In genomic region chr19:5794771-5795576, GRCm38 (mm10) we compare ENCODE assay signal across 8 mouse cellular contexts. TPM values are rescaled to one million over a fixed set of nuclear protein-coding genes. Genes with fewer than 3 reads are reported as not detected.
DNase-seq lines count a peak whose midpoint lies in the region; ATAC-seq and TF ChIP-seq lines count a peak whose summit lies in the region.

No protein-coding gene starts in this region.

- H3K4me2 ChIP-seq in embryonic facial prominence, embryonic 14.5 days (ENCODE audit: low read depth, low read length) = peak overlapping the region; percentile 84; the same call in 1 of the 2 replicates
- H3K4me2 ChIP-seq in hindbrain, embryonic 14.5 days (replicated peaks) = peak overlapping the region; percentile 66
- H3K4me2 ChIP-seq in liver, embryonic 14.5 days (ENCODE audit: low read depth) = peak overlapping the region; percentile 95

- no peaks in the 10 kb centered on the region for H3K27me3 ChIP-seq in MEL (ENCODE audit: control insufficient read depth in 1 of 2, insufficient read depth in 2 of 2, low read length in 2 of 2)
- no peaks in the 10 kb centered on the region for H3K27me3 ChIP-seq in embryonic facial prominence, embryonic 14.5 days (replicated peaks; ENCODE audit: control insufficient read depth, insufficient read depth, low read length)
- H3K27me3 ChIP-seq in hindbrain, embryonic 14.5 days (ENCODE audit: control insufficient read depth, insufficient read depth, low read length) = no peaks in the 10 kb centered on the region
- H3K27me3 ChIP-seq in liver, embryonic 14.5 days (ENCODE audit: control insufficient read depth, insufficient read depth, low read length) = no peaks in the 10 kb centered on the region

- H3K27ac ChIP-seq in MEL (ENCODE audit: control insufficient read depth, low read depth, low read length) = peak overlapping the region; percentile 7; the same call in 1 of the 2 replicates
- no peak overlapping the region; the same call in 1 of the 2 replicates for H3K27ac ChIP-seq in embryonic facial prominence, embryonic 14.5 days (replicated peaks; ENCODE audit: low read depth, low read length)
- H3K27ac ChIP-seq in hindbrain, embryonic 14.5 days = 0 out of 2 replicates have a peak overlapping the region, but pooled peaks have one; percentile 18
- peak overlapping the region; percentile 74 for H3K27ac ChIP-seq in liver, embryonic 14.5 days

- H3K36me3 ChIP-seq in MEL (ENCODE audit: control insufficient read depth in 1 of 2, insufficient read depth in 2 of 2, low read length in 2 of 2) = peaks cover 15 to 33% of the 10 kb centered on the region in 2 experiments
- peaks cover 49% of the 10 kb centered on the region for H3K36me3 ChIP-seq in embryonic facial prominence, embryonic 14.5 days (ENCODE audit: control insufficient read depth, insufficient read depth, low read length)
- H3K36me3 ChIP-seq in hindbrain, embryonic 14.5 days (replicated peaks; ENCODE audit: control insufficient read depth, insufficient read depth) = peaks cover 43% of the 10 kb centered on the region
- H3K36me3 ChIP-seq in liver, embryonic 14.5 days (replicated peaks; ENCODE audit: control insufficient read depth, insufficient read depth, low read depth) = peaks cover 46% of the 10 kb centered on the region

- no peak for TF ChIP-seq EP300 in MEL (IDR thresholded peaks at IDR 0.05; ENCODE audit: low read depth in 1 of 2, low read length in 2 of 2)
- TF ChIP-seq EP300 in liver, embryonic 14.5 days (IDR thresholded peaks at IDR 0.05; ENCODE audit: low read depth) = 0 out of 2 replicates have a peak, but pooled peaks have one; percentile 19

- TF ChIP-seq RAD21 in MEL (IDR thresholded peaks at IDR 0.05; ENCODE audit: low read depth, low read length) = no peak

- no peaks in the 10 kb centered on the region for H3K9me3 ChIP-seq in MEL (replicated peaks; ENCODE audit: insufficient read depth, low read length)
- H3K9me3 ChIP-seq in embryonic facial prominence, embryonic 14.5 days (ENCODE audit: control insufficient read depth, low read length) = no peaks in the 10 kb centered on the region
- no peaks in the 10 kb centered on the region for H3K9me3 ChIP-seq in hindbrain, embryonic 14.5 days (ENCODE audit: control insufficient read depth, low read length)
- H3K9me3 ChIP-seq in liver, embryonic 14.5 days (ENCODE audit: control insufficient read depth, low read length) = no peaks in the 10 kb centered on the region

- H3K9ac ChIP-seq in MEL (ENCODE audit: control insufficient read depth, low read depth, low read length, poor library complexity, severe bottlenecking) = 0 out of 2 replicates have a peak overlapping the region, but pooled peaks have one; percentile 12
- no peak overlapping the region; the same call in 1 of the 2 replicates for H3K9ac ChIP-seq in embryonic facial prominence, embryonic 14.5 days (ENCODE audit: low read depth, low read length)
- H3K9ac ChIP-seq in hindbrain, embryonic 14.5 days = peak overlapping the region; percentile 98; the same call in 1 of the 2 replicates
- H3K9ac ChIP-seq in liver, embryonic 14.5 days (replicated peaks) = no peak overlapping the region; the same call in none of the 2 replicates

- 37% methylated on average over 5 of the region's 5 CpGs for WGBS in embryonic facial prominence, embryonic 14.5 days
- WGBS in hindbrain, embryonic 14.5 days = 30% methylated on average over 5 of the region's 5 CpGs
- 38% methylated on average over 5 of the region's 5 CpGs for WGBS in liver, embryonic 14.5 days (ENCODE audit: insufficient replicate concordance)

- no peak overlapping the region for H3K4me3 ChIP-seq in MEL (ENCODE audit: control insufficient read depth in 1 of 2, insufficient read depth in 1 of 2, low read depth in 2 of 2, low read length in 2 of 2)
- H3K4me3 ChIP-seq in embryonic facial prominence, embryonic 14.5 days (ENCODE audit: low read depth, low read length) = no peak overlapping the region
- H3K4me3 ChIP-seq in hindbrain, embryonic 14.5 days (replicated peaks; ENCODE audit: low read length) = peak overlapping the region; percentile 95
- no peak overlapping the region; a peak in 1 of 4 replicates for H3K4me3 ChIP-seq in liver, embryonic 14.5 days (ENCODE audit: insufficient read depth in 1 of 2, low read depth in 2 of 2, low read length in 2 of 2)

- no peak for ATAC-seq in CD4-positive, CD25-positive, alpha-beta regulatory T cell, adult 4 months
- ATAC-seq in embryonic facial prominence, embryonic 14.5 days (ENCODE audit: low read depth) = peak; percentile 31
- ATAC-seq in hindbrain, embryonic 14.5 days (ENCODE audit: low FRiP score) = no peak
- ATAC-seq in liver, embryonic 14.5 days (ENCODE audit: insufficient read depth) = peak; percentile 9
- peak; percentile 1; the same call in 1 of the 2 replicates for ATAC-seq in neutrophil, adult 5-6 weeks (ENCODE audit: extremely low read depth, insufficient number of reproducible peaks, low FRiP score, poor library complexity, severe bottlenecking)

- peaks cover 0 to 20% of the 10 kb centered on the region in 2 experiments; a peak in 1 of 4 replicates for H3K4me1 ChIP-seq in MEL (ENCODE audit: control insufficient read depth in 1 of 2, insufficient read depth in 2 of 2, low read length in 2 of 2)
- peaks cover 6% of the 10 kb centered on the region for H3K4me1 ChIP-seq in embryonic facial prominence, embryonic 14.5 days (ENCODE audit: control insufficient read depth, insufficient read depth, low read length)
- H3K4me1 ChIP-seq in hindbrain, embryonic 14.5 days (replicated peaks; ENCODE audit: control insufficient read depth, insufficient read depth, low read length) = peaks cover 26% of the 10 kb centered on the region
- H3K4me1 ChIP-seq in liver, embryonic 14.5 days (replicated peaks; ENCODE audit: control insufficient read depth in 2 of 2, insufficient read depth in 2 of 2, low read length in 1 of 2) = peaks cover 22 to 38% of the 10 kb centered on the region in 2 experiments

- peak; percentile 49 for DNase-seq in CD4-positive, CD25-positive, alpha-beta regulatory T cell, adult 2 months (ENCODE audit: low read depth, low spot score)
- peak; percentile 69 for DNase-seq in MEL (ENCODE audit: low read depth, low spot score)
- DNase-seq in embryonic facial prominence, embryonic 14.5 days (ENCODE audit: low spot score) = no peak
- peak; percentile 51 for DNase-seq in hindbrain, embryonic 14.5 days (ENCODE audit: low spot score)
- peak in 1 of 3 experiments; percentile 67 for DNase-seq in liver, embryonic 14.5 days (ENCODE audit: low read depth in 3 of 3, low spot score in 3 of 3)
- no peak for DNase-seq in spleen, postnatal 14 days (ENCODE audit: low spot score in 2 of 2)

- TF ChIP-seq CTCF in MEL (IDR thresholded peaks at IDR 0.05 in 2 of 3, conservative IDR thresholded peaks at IDR 0.05 in 1 of 3; ENCODE audit: control insufficient read depth in 1 of 3, insufficient read depth in 1 of 3, low read depth in 2 of 3, low read length in 3 of 3, poor library complexity in 1 of 3, severe bottlenecking in 1 of 3) = no peak
- no peak for TF ChIP-seq CTCF in liver, embryonic 14.5 days (IDR thresholded peaks at IDR 0.05; ENCODE audit: low read depth)

- peak in 1 of 2 experiments; percentile 73; a peak in 3 of 4 replicates for TF ChIP-seq POLR2A in MEL (IDR thresholded peaks at IDR 0.05; ENCODE audit: control insufficient read depth in 1 of 2, insufficient read depth in 1 of 2, low read depth in 1 of 2, low read length in 2 of 2, poor library complexity in 1 of 2)

- H3K79me2 ChIP-seq in MEL (ENCODE audit: control insufficient read depth, insufficient read depth, low read length, poor library complexity) = peaks cover 21% of the 10 kb centered on the region

TF ChIP-seq in MEL, 35 proteins besides CTCF, POLR2A, EP300 and RAD21 (continues in another document):
- TF ChIP-seq HCFC1 (IDR thresholded peaks at IDR 0.05; ENCODE audit: low read depth, low read length) = no peak
- TF ChIP-seq TAL1 (IDR thresholded peaks at IDR 0.05; ENCODE audit: low read length) = no peak
- TF ChIP-seq MXI1 (IDR thresholded peaks at IDR 0.05; ENCODE audit: low read depth, low read length) = 0 out of 2 replicates have a peak, but pooled peaks have one; percentile 14
- no peak for TF ChIP-seq ZC3H11A (IDR thresholded peaks at IDR 0.05; ENCODE audit: low read depth, low read length)
- TF ChIP-seq MAZ (IDR thresholded peaks at IDR 0.05; ENCODE audit: low read depth, low read length) = no peak
- TF ChIP-seq CHD2 (IDR thresholded peaks at IDR 0.05; ENCODE audit: low read length) = no peak; the same call in 1 of the 2 replicates
- no peak for TF ChIP-seq MAX (IDR thresholded peaks at IDR 0.05; ENCODE audit: low read length)
- no peak for TF ChIP-seq MAFK (IDR thresholded peaks at IDR 0.05; ENCODE audit: borderline replicate concordance, low read depth, low read length)
- TF ChIP-seq ZMIZ1 (IDR thresholded peaks at IDR 0.05; ENCODE audit: low read depth, low read length) = no peak
- TF ChIP-seq RCOR1 (IDR thresholded peaks at IDR 0.05; ENCODE audit: low read depth, low read length) = no peak
- no peak for TF ChIP-seq UBTF (IDR thresholded peaks at IDR 0.05; ENCODE audit: borderline replicate concordance, insufficient read depth, low read depth, low read length)
- TF ChIP-seq NELFE (IDR thresholded peaks at IDR 0.05; ENCODE audit: low read depth, low read length) = no peak

RNA-seq across cellular contexts. Expression of gene Scyl1, which starts 23.8 kb away (rescaled TPM):
- 10 to 100 TPM; 15.1 to 19.4 TPM for polyA plus RNA-seq in CD4-positive, CD25-positive, alpha-beta regulatory T cell, adult 4 months (2017; shearing (Covaris generic))
- 35.5 and 36.0 TPM in 2 replicates for total RNA-seq in MEL (2012; rRNA removed)
- 10 to 100 TPM in 1 of 2 experiments, not detected in 1; 64.1 TPM for polyA plus RNA-seq in MEL (2012; ENCODE audit: insufficient read depth in 1 of 2, insufficient read length in 2 of 2, low read depth in 1 of 2, low replicate concordance in 2 of 2, missing spikeins in 1 of 2)
- polyA plus RNA-seq in embryonic facial prominence, embryonic 14.5 days (2014; fragmentation: Nextera tagmentation; extraction: Ambion mirVana) = 78.3 and 79.8 TPM in 2 replicates
- polyA plus RNA-seq in hindbrain, embryonic 14.5 days (2014; fragmentation: Nextera tagmentation; extraction: Ambion mirVana) = 73.5 and 76.7 TPM in 2 replicates
- polyA plus RNA-seq in liver, embryonic 14.5 days (2012; rRNA removed) = 21.1 and 27.1 TPM in 2 replicates
- polyA plus RNA-seq in liver, embryonic 14.5 days (2014; fragmentation: Nextera tagmentation; extraction: Ambion mirVana) = 15.8 and 18.6 TPM in 2 replicates
- total RNA-seq in neutrophil, adult 5-6 weeks (2017) = 35.9 and 44.0 TPM in 2 replicates

RNA-seq across cellular contexts. Expression of gene Ltbp3, which starts 54.3 kb away (rescaled TPM):
- not detected for polyA plus RNA-seq in CD4-positive, CD25-positive, alpha-beta regulatory T cell, adult 4 months (2017; shearing (Covaris generic))
- total RNA-seq in MEL (2012; rRNA removed) = 0.39 TPM in 1 of 2 replicates, not detected in the other
- polyA plus RNA-seq in MEL (2012; ENCODE audit: insufficient read depth in 1 of 2, insufficient read length in 2 of 2, low read depth in 1 of 2, low replicate concordance in 2 of 2, missing spikeins in 1 of 2) = not detected
- 59.2 and 68.0 TPM in 2 replicates for polyA plus RNA-seq in embryonic facial prominence, embryonic 14.5 days (2014; fragmentation: Nextera tagmentation; extraction: Ambion mirVana)
- 13.8 and 15.8 TPM in 2 replicates for polyA plus RNA-seq in hindbrain, embryonic 14.5 days (2014; fragmentation: Nextera tagmentation; extraction: Ambion mirVana)
- 1.9 and 2.1 TPM in 2 replicates for polyA plus RNA-seq in liver, embryonic 14.5 days (2012; rRNA removed)
- 0.85 and 1.6 TPM in 2 replicates for polyA plus RNA-seq in liver, embryonic 14.5 days (2014; fragmentation: Nextera tagmentation; extraction: Ambion mirVana)
- total RNA-seq in neutrophil, adult 5-6 weeks (2017) = 0.35 TPM in 1 of 2 replicates, not detected in the other

Comparison
In these comparisons a context has a peak if more than half of its experiments do, and no peak if none do; other contexts are left out.
1. DNase-seq: peak in CD4-positive, CD25-positive, alpha-beta regulatory T cell, adult 2 months (single experiment), MEL (single experiment) and hindbrain, embryonic 14.5 days (single experiment); none in embryonic facial prominence, embryonic 14.5 days (single experiment) and spleen, postnatal 14 days (0 of 2).
2. ATAC-seq: peak in embryonic facial prominence, embryonic 14.5 days (single experiment), liver, embryonic 14.5 days (single experiment) and neutrophil, adult 5-6 weeks (single experiment); none in CD4-positive, CD25-positive, alpha-beta regulatory T cell, adult 4 months (single experiment) and hindbrain, embryonic 14.5 days (single experiment).
3. H3K9ac ChIP-seq: peak in MEL (single experiment) and hindbrain, embryonic 14.5 days (single experiment); none in embryonic facial prominence, embryonic 14.5 days (single experiment) and liver, embryonic 14.5 days (single experiment).
4. Peak in every context shown above with its lines, with median percentiles within 50 percentile points of each other: H3K4me2 ChIP-seq.